Mouse (Mus musculus) spleen, adult 2 months (tissue): ENCODE results near the gene Rab31. TPM values are rescaled to one million over a fixed set of nuclear protein-coding genes. Genes with fewer than 3 reads are reported as not detected.
A peak's percentile ranks its signal among the peaks of the same experiment; 100 is the strongest.

Experiments used
- DNase-seq, 2 experiments: peaks; one replicate each; pipeline versions ENCODE4 v3.0.0 to v3.0.0-alpha.2; 2012 to 2021; ENCODE audit warnings: low spot score in 2 of 2, low read depth in 1 of 2
- H3K27ac ChIP-seq: fragments of 200-500 bp; 2 replicates; pipeline ENCODE4 v1.5.1; 2012; ENCODE audit warnings: low read length, inconsistent platforms; ENCODE audit not compliant: insufficient read depth
- H3K27me3 ChIP-seq: fragments of 200-500 bp; 2 replicates; pipeline ENCODE4 v1.6.1; 2012; ENCODE audit warnings: mild to moderate bottlenecking, moderate library complexity, low read length, inconsistent platforms; ENCODE audit not compliant: control insufficient read depth, insufficient read depth
- H3K36me3 ChIP-seq: fragments of 200-500 bp; 2 replicates; pipeline ENCODE4 v1.6.1; 2012; ENCODE audit warnings: mild to moderate bottlenecking, low read length, inconsistent platforms; ENCODE audit not compliant: control insufficient read depth, insufficient read depth
- H3K4me1 ChIP-seq: fragments of 200-500 bp; 2 replicates; pipeline ENCODE4 v1.6.1; 2011; ENCODE audit warnings: inconsistent platforms; ENCODE audit not compliant: control insufficient read depth, insufficient read depth, insufficient read length
- H3K4me3 ChIP-seq: fragments of 200-500 bp; 2 replicates; pipeline ENCODE4 v1.5.1; 2011; ENCODE audit warnings: mild to moderate bottlenecking, inconsistent platforms; ENCODE audit not compliant: insufficient read depth, insufficient read length; ENCODE audit errors: extremely low read depth
- CTCF ChIP-seq: fragments of 200-500 bp; IDR thresholded peaks from 2 replicates; pipeline ENCODE4 v1.5.1; 2011; ENCODE audit warnings: mild to moderate bottlenecking, inconsistent platforms; ENCODE audit not compliant: insufficient read depth, insufficient read length, insufficient replicate concordance; ENCODE audit errors: extremely low read depth
- POLR2A ChIP-seq: fragments of 200-500 bp; IDR thresholded peaks from 2 replicates; pipeline ENCODE4 v1.6.1; 2011; ENCODE audit warnings: low read depth, low read length, inconsistent platforms
- WGBS: fragments of 180-500 bp; shearing (Covaris S2); methylation state at CpG from one replicate; pipeline ENCODE4 v1.1.7; 2018; 5-methylcytosine and 5-hydroxymethylcytosine counted together
- polyA plus RNA-seq: library from polyadenylated mRNA; depleted of rRNA; stranded (reverse); fragments of >200 nt; gene quantifications from 2 replicates; pipeline ENCODE4 v1.2.3, GENCODE M21; 2012

The Rab31 gene
- polyA plus RNA-seq, 1 experiment, result 12.3 TPM

GRCm38 (mm10) chr17:65618431-65618830 lies 154.1 kb downstream of the Rab31 start:
- TF ChIP-seq CTCF (no peak), POLR2A (no peak)
- no peak for DNase-seq
- Histone ChIP-seq H3K27ac (no peak overlapping the region), H3K4me3 (no peak overlapping the region), H3K4me1 (no peaks in the 10 kb centered on the region), H3K27me3 (no peaks in the 10 kb centered on the region), H3K36me3 (no peaks in the 10 kb centered on the region)
- WGBS, result 93% methylated on average over 2 of the region's 2 CpGs

DNA sequence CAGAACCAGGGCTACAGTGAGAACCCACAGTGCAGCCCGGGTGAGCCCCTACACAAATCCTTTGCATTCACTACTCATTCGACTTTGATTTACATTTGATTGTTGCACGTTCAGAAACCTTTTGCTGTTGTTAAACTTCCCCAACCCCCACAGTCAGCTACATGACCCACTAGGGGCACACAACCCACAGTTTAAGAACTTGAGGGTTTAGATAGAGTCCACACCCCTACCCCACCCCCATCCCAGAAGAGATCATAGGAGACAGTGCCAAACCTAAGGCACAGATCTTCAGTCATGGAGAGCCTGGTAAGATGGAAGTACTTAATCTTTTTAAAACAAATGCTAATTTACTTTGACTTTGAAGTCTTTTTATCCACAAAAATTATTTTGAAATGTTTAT lies 156.9 kb downstream of the Rab31 start:
- Histone ChIP-seq H3K4me1 (no peaks in the 10 kb centered on the region; the same call in 1 of the 2 replicates), H3K27ac (no peak overlapping the region)
- no peak for DNase-seq

GRCm38 (mm10) chr17:65614431-65614830 lies 158.1 kb downstream of the Rab31 start:
- Histone ChIP-seq H3K27me3 (peaks cover 2% of the 10 kb centered on the region; the same call in 1 of the 2 replicates), H3K4me1 (peaks cover 2% of the 10 kb centered on the region; the same call in 1 of the 2 replicates), H3K27ac (no peak overlapping the region; the same call in 1 of the 2 replicates), H3K4me3 (peak overlapping the region; percentile 89), H3K36me3 (peaks cover 2% of the 10 kb centered on the region)
- 8% methylated on average over 9 of the region's 9 CpGs for WGBS
- DNase-seq, result no peak
- TF ChIP-seq POLR2A (no peak), CTCF (no peak)

More for the DNA sequence above, 156.9 kb downstream of the Rab31 start:
- Histone ChIP-seq H3K27me3 (peaks cover 2% of the 10 kb centered on the region; the same call in 1 of the 2 replicates), H3K36me3 (no peaks in the 10 kb centered on the region), H3K4me3 (no peak overlapping the region)
- WGBS, result 43% methylated on average over 3 of the region's 3 CpGs
- no peak for TF ChIP-seq CTCF
- no peak for TF ChIP-seq POLR2A

DNA sequence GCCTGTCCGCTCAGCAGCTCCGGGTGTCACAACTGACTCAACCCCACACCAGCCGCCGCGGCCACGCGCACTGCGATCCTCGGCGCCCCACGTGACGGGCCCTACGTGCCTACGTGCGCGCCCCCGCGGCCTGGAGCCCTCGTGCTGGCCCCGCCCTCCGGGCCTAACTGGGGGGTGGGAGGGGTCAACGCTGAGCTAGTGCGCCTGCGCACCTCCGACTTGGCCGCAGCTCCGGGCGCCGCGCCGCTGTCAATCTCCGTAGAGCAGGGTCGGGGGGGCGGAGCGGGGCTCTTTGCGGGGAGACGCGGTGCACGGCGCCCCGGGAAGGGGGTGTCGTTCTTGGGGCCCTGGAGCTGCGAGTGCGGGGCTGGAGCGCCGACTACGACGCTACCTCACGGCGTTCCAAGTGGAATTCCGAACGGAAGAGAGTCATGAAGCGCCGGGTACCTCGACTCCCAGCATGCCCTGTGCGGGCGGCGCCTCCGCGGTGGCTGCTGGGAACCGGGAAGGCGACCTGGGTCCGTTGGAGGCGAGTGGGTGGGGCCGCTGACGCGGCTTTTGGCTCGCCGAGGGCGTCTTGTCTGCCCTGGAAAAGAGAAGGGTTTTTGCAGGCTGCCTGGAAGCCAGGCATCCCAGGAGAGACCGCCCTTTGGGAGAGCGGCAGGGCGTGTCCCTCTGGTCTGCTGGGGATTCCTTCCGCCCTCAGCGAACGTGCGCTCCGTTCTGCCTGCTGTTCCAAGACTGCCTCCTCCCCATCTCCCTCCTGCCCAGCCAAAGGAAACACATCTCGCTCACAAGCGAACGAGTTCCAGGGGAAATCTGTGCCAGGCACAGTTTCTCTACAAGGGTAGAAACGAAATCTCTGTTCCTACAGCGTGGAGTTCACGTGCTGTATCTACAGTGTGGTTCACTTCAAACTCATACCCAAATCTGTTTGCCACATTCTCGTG lies 158.8 kb downstream of the Rab31 start, which contains the start of gene Vapa:
Vapa (minus strand) TSS at position 93 of the 950 bp plus-strand sequence.
- TF ChIP-seq CTCF (no peak), POLR2A (peak; percentile 80)
- Histone ChIP-seq H3K4me3 (peak within 1 kb of the TSS; percentile 100), H3K27me3 (peaks cover 2% of the 10 kb centered on the region; the same call in 1 of the 2 replicates), H3K36me3 (peaks cover 4% of the 10 kb centered on the region), H3K4me1 (peaks cover 4% of the 10 kb centered on the region; the same call in 1 of the 2 replicates), H3K27ac (peak within 1 kb of the TSS; percentile 94)
- under 1% methylated on average over 78 of the region's 85 CpGs for WGBS
- DNase-seq, result peak; percentile 95 to 97

DNA sequence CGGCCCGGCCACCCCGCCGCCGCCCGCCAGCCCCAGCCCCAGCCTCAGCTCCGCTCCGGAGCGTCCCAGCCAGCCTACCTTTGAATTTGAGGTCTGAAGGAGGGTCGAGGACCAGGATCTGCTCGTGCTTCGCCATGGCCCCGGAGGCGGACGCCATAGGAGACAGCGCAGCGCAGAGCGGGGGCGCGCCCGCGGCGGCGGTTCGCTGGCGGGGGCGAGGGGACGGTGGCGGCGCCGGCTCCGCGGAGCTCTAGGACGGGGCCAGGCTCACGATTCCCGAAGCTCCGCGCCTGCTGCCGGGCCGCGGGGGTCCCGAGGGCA lies 159.4 kb downstream of the Rab31 start:
- H3K27me3 ChIP-seq, result peaks cover 2% of the 10 kb centered on the region; the same call in 1 of the 2 replicates
- TF ChIP-seq POLR2A (no peak), CTCF (no peak)
- H3K36me3 ChIP-seq, result peaks cover 4% of the 10 kb centered on the region
- H3K4me3 ChIP-seq, result peak overlapping the region; percentile 100
- under 1% methylated on average over 42 of the region's 42 CpGs for WGBS
- H3K27ac ChIP-seq, result peak overlapping the region; percentile 94
- H3K4me1 ChIP-seq, result peaks cover 4% of the 10 kb centered on the region; the same call in 1 of the 2 replicates
- no peak for DNase-seq

GRCm38 (mm10) chr17:65612391-65613141 lies 160.0 kb downstream of the Rab31 start:
- DNase-seq, result peak in 1 of 2 experiments; percentile 37

More at GRCm38 (mm10) chr17:65612391-65613141, 160.0 kb downstream of the Rab31 start:
- H3K27ac ChIP-seq, result peak overlapping the region; percentile 94
- peaks cover 2% of the 10 kb centered on the region; the same call in 1 of the 2 replicates for H3K27me3 ChIP-seq
- under 1% methylated on average over 51 of the region's 91 CpGs for WGBS
- H3K4me3 ChIP-seq, result peak overlapping the region; percentile 100
- peaks cover 4% of the 10 kb centered on the region for H3K36me3 ChIP-seq
- TF ChIP-seq CTCF (no peak), POLR2A (no peak)
- peaks cover 8% of the 10 kb centered on the region; the same call in 1 of the 2 replicates for H3K4me1 ChIP-seq
